Mouse (Mus musculus): ENCODE data around the gene Mfap3l.

- TF ChIP-seq CTCF (conservative IDR thresholded peaks at IDR 0.05; ENCODE audit: low read length) (no peak), POU5F1 (IDR thresholded peaks at IDR 0.05; ENCODE audit: borderline replicate concordance, low read length) (no peak)
These were observed 34.2 kb downstream of the Mfap3l start for GRCm38 (mm10) chr8:60666852-60667251.
